Mouse (Mus musculus) C2C12 (cell line): ENCODE measurements around the gene Smoc2. TPM values are rescaled to one million over a fixed set of nuclear protein-coding genes. Genes with fewer than 3 reads are reported as not detected.

ENCODE experiments used
- H3K27me3 ChIP-seq: one replicate; pipeline ENCODE4 v1.6.1; 2011; ENCODE audit not compliant: control insufficient read depth, insufficient read depth, insufficient read length
- H3K36me3 ChIP-seq: one replicate; pipeline ENCODE4 v1.6.1; 2011; ENCODE audit not compliant: control insufficient read depth, insufficient read depth
- H3K4me3 ChIP-seq: one replicate; pipeline ENCODE4 v1.5.1; 2011; ENCODE audit warnings: mild to moderate bottlenecking, control low read depth; ENCODE audit not compliant: poor library complexity, insufficient read depth, severe bottlenecking
- H3K79me2 ChIP-seq: one replicate; pipeline ENCODE4 v1.6.1; 2011; ENCODE audit not compliant: control insufficient read depth, insufficient read depth
- H3K79me3 ChIP-seq: one replicate; pipeline ENCODE4 v1.6.1; 2011; ENCODE audit warnings: low read depth, control low read depth
- H3ac ChIP-seq: one replicate; pipeline ENCODE3; 2011; ENCODE audit warnings: low read depth; ENCODE audit not compliant: control insufficient read depth, insufficient read length
- CEBPB ChIP-seq: IDR thresholded peaks from one replicate; pipeline ENCODE4 v1.6.1; 2011; ENCODE audit warnings: low read depth, mild to moderate bottlenecking, control low read depth, moderate library complexity
- CTCF ChIP-seq: IDR thresholded peaks from one replicate; pipeline ENCODE4 v1.5.1; 2011; ENCODE audit not compliant: control insufficient read depth, insufficient read depth, insufficient read length
- FOSL1 ChIP-seq: IDR thresholded peaks from one replicate; pipeline ENCODE4 v1.8.0; 2011; ENCODE audit warnings: mild to moderate bottlenecking, low read length; ENCODE audit not compliant: poor library complexity, insufficient read depth, severe bottlenecking
- MAX ChIP-seq: IDR thresholded peaks from one replicate; pipeline ENCODE4 v1.6.1; 2011; ENCODE audit warnings: mild to moderate bottlenecking, control low read depth
- MYOD1 ChIP-seq: IDR thresholded peaks from one replicate; pipeline ENCODE4 v1.6.1; 2011; ENCODE audit warnings: low read depth; ENCODE audit not compliant: control insufficient read depth, insufficient read length
- MYOG ChIP-seq: IDR thresholded peaks from one replicate; pipeline ENCODE4 v1.6.1; 2011; ENCODE audit not compliant: control insufficient read depth, insufficient read length; ENCODE audit errors: extremely low read depth
- USF1 ChIP-seq: IDR thresholded peaks from one replicate; pipeline ENCODE4 v1.6.1; 2011; ENCODE audit warnings: low read depth, mild to moderate bottlenecking, control low read depth, moderate library complexity
- polyA plus RNA-seq: library from polyadenylated mRNA; unstranded; fragments of >200 nt; fragmentation: generic; extraction: Trizol; gene quantifications from one replicate; pipeline ENCODE4 v1.2.1, GENCODE M21; 2012; ENCODE audit warnings: missing spikeins

Gene Smoc2
- polyA plus RNA-seq, 1 experiment = 69.7 TPM

DNA sequence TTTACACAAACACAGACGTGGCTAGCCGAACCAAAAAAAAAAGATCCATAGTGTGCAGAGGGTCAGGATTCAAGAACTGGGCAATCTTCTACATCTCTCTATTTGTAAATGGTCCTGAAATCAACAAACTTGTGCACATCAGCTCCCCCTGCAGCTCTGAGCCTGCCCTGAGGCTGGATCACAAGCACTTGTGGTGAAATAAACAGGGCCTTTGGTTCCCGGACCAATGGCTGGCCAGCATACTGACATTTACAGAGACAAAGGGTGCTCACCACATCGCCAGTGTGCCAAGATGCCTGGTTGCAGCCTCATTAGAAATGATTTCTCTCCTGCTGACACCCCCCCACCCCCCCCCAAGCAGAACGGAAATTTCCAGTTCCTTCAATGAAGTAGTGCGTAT, 23.1 kb downstream of the Smoc2 start:
- Histone ChIP-seq H3K27me3 (no peaks in the 10 kb centered on the region), H3K79me2 (no peaks in the 10 kb centered on the region), H3ac (no peak overlapping the region), H3K4me3 (no peak overlapping the region), H3K79me3 (peaks cover 3% of the 10 kb centered on the region), H3K36me3 (no peaks in the 10 kb centered on the region)
- TF ChIP-seq FOSL1 (no peak), MAX (no peak), CEBPB (no peak), MYOG (no peak), CTCF (no peak), USF1 (no peak), MYOD1 (no peak)

DNA sequence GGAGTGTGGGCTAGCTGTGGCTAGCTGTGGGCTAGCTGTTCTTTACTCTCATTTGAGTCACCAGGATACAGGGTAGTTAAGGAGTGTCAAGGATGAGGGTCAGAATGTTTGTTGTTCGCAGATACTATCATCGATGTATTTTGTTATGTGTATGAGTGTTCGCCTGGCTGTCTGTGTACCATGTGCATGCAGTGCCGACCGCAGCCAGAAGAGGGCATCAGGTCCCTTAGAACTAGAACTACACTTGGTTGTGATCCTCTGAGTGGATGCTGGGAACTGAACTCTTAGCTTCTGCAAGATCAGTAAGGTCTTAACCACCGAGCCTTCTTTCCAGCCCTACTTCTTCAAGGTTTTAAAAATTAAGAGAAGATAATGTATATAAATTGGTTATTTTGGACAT, 24.4 kb downstream of the Smoc2 start:
- Histone ChIP-seq H3K4me3 (no peak overlapping the region), H3K79me2 (no peaks in the 10 kb centered on the region), H3K79me3 (peaks cover 3% of the 10 kb centered on the region), H3K27me3 (no peaks in the 10 kb centered on the region), H3K36me3 (no peaks in the 10 kb centered on the region), H3ac (no peak overlapping the region)
- TF ChIP-seq MYOG (no peak), FOSL1 (no peak), CTCF (no peak), MYOD1 (no peak), CEBPB (no peak), MAX (no peak), USF1 (no peak)

GRCm38 (mm10) chr17:14309884-14310283, 30.6 kb downstream of the Smoc2 start:
- Histone ChIP-seq H3K79me2 (no peaks in the 10 kb centered on the region), H3K79me3 (no peaks in the 10 kb centered on the region), H3ac (no peak overlapping the region), H3K36me3 (no peaks in the 10 kb centered on the region), H3K27me3 (no peaks in the 10 kb centered on the region), H3K4me3 (no peak overlapping the region)
- TF ChIP-seq MYOD1 (peak; percentile 2), CEBPB (no peak), MAX (no peak)

- peak; percentile 88 for TF ChIP-seq MAX
- TF ChIP-seq MYOD1 = peak; percentile 66
- no peak for TF ChIP-seq CEBPB
- peak; percentile 77 for TF ChIP-seq FOSL1
- peak; percentile 96 for TF ChIP-seq USF1
- no peak for TF ChIP-seq MYOG
- Histone ChIP-seq H3K79me2 (no peaks in the 10 kb centered on the region), H3K4me3 (no peak overlapping the region), H3K36me3 (no peaks in the 10 kb centered on the region), H3K79me3 (no peaks in the 10 kb centered on the region), H3K27me3 (no peaks in the 10 kb centered on the region), H3ac (peak overlapping the region; percentile 14)
Measured at GRCm38 (mm10) chr17:14312440-14312839, 33.1 kb downstream of the Smoc2 start.

DNA sequence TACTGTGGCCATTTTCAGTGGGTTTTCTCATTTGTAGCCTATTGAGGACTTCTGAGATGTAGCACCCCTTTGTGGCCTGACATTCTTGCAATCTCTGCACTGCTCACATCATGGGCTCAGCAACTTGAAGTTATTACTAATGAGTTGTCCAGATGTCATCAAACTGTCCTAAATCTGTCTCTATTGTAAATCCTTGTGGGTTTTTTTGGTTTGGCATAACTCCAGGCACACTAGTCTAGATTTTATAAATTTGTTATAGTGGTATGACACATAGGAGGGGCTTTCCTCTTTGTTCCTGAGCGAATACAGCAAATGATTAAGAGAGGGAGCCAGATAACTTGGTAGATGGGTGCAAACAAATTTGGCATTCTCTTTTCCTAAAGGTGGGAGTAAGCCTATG, 35.0 kb downstream of the Smoc2 start:
- no peak overlapping the region for H3K4me3 ChIP-seq
- no peaks in the 10 kb centered on the region for H3K79me3 ChIP-seq
- H3ac ChIP-seq = no peak overlapping the region
- no peaks in the 10 kb centered on the region for H3K79me2 ChIP-seq
- H3K36me3 ChIP-seq = no peaks in the 10 kb centered on the region
- no peak for TF ChIP-seq MYOG
- TF ChIP-seq CTCF = no peak
- TF ChIP-seq USF1 = no peak
- TF ChIP-seq FOSL1 = peak; percentile 38
- TF ChIP-seq MAX = peak; percentile 31
- no peak for TF ChIP-seq CEBPB
- no peaks in the 10 kb centered on the region for H3K27me3 ChIP-seq

DNA sequence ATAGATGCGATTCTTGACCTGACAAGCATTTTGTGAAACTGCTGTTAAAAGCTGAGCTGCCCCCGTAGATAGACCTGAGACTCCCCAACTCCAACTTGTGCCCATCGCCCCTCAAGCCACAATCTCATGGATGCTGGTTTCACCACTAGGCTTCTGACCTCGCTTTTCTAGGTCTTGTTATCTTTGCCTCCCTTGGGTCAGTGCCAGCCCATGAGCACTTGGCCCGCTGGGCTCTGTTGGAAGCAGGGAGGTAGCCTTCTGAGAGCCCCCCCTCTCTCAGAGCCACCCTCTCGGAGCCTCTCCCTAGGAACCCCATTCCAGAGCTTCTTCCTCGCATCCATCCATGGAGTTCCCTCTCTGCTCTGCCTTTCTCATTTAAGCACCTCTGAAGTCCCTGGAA, 37.2 kb downstream of the Smoc2 start:
- H3K36me3 ChIP-seq = no peaks in the 10 kb centered on the region
- TF ChIP-seq USF1 = no peak
- no peak for TF ChIP-seq FOSL1
- no peak for TF ChIP-seq MYOG
- TF ChIP-seq MYOD1 = no peak
- no peak for TF ChIP-seq CEBPB
- TF ChIP-seq MAX = no peak
- no peak for TF ChIP-seq CTCF
- no peak overlapping the region for H3ac ChIP-seq
- H3K79me2 ChIP-seq = no peaks in the 10 kb centered on the region
- no peaks in the 10 kb centered on the region for H3K79me3 ChIP-seq
- H3K4me3 ChIP-seq = no peak overlapping the region
- no peaks in the 10 kb centered on the region for H3K27me3 ChIP-seq
